Mouse (Mus musculus): ENCODE measurements around the gene Serpina1e. TPM values are rescaled to one million over a fixed set of nuclear protein-coding genes. Genes with fewer than 3 reads are reported as not detected.
"Not testable (repeated sequence)": the region's sequence is repeated elsewhere in the genome, so short reads cannot be mapped to it uniquely, and the experiment has no call there.

Gene Serpina1e
- total RNA-seq, 1 experiment from 2014 or later = not detected

- no peak for ATAC-seq (replicated peaks; ENCODE audit: insufficient number of reproducible peaks, low FRiP score, low TSS enrichment, poor library complexity, severe bottlenecking)
Observed at GRCm38 (mm10) chr12:103969577-103970116, 10.9 kb upstream of the Serpina1e start.

GRCm38 (mm10) chr12:103966761-103967160 lies 8.0 kb upstream of the Serpina1e start:
- no peak for ATAC-seq (replicated peaks; ENCODE audit: insufficient number of reproducible peaks, low FRiP score, low TSS enrichment, poor library complexity, severe bottlenecking)

DNA sequence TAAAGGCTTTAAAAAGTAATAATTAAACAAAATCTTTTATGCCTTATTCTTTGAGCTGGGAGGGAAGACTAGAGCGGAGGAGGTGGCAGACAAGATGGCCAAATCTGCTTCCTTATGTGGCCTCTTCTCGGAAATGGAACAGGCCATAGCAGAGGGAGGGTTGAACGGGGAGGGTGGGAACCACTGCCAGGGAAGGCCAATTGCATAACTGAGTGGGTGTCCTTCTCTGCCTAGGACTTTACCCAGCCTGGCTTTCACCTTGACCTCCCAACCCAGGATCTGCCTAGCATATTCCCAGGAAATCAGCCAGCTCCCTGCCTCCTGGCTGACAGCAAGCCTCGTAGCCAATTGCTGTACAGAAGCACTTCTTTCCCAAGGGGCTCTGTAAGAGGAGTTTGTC lies 4.5 kb upstream of the Serpina1e start:
- ATAC-seq (replicated peaks; ENCODE audit: insufficient number of reproducible peaks, low FRiP score, low TSS enrichment, poor library complexity, severe bottlenecking) = no peak

DNA sequence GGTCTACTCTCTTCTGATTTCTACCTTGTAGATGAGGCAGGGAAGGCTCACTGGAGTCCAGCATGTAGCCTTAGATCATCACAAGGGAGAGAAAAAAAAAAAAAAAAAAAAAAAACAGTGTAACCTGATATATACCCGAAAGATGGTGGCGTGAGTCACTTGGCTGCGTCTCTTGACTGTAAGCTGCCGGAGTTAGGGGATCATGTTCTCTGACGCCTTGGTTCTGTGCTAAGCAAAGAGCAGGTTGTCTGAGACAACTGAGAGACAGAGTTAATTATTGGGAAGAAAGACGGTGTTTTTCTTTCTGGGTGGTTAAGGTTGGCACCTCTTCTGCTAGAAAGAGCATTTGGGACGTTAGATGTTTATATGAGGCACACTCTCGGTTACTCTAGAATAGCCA lies 4.1 kb upstream of the Serpina1e start:
- no peak for ATAC-seq (replicated peaks; ENCODE audit: insufficient number of reproducible peaks, low FRiP score, low TSS enrichment, poor library complexity, severe bottlenecking)

- ATAC-seq (replicated peaks; ENCODE audit: insufficient number of reproducible peaks, low FRiP score, low TSS enrichment, poor library complexity, severe bottlenecking) = no peak
Observed at GRCm38 (mm10) chr12:103962337-103962736, 3.6 kb upstream of the Serpina1e start.

DNA sequence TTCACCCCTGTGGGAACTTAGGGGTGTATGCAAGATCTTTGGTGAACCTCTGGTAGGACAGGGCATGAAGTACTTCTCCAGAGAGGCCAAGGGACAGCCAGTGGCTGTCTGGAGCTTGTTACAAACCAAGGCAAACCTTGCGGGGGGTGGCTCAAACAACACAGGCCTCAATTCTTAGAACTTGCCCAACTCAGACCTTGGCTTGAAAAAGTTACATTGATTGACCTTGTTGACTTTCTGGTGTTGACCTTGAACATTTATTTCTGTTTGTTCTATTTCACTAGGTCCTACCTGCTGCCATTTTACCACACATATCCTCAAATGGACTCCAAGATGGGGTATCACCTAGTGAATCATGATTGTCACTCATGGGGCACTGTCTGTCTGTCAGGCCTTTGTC lies 2.9 kb upstream of the Serpina1e start:
- ATAC-seq (replicated peaks; ENCODE audit: insufficient number of reproducible peaks, low FRiP score, low TSS enrichment, poor library complexity, severe bottlenecking) = no peak

- not testable (repeated sequence) for ATAC-seq (replicated peaks; ENCODE audit: insufficient number of reproducible peaks, low FRiP score, low TSS enrichment, poor library complexity, severe bottlenecking)
Observed at GRCm38 (mm10) chr12:103956555-103956954, 2.2 kb downstream of the Serpina1e start.

DNA sequence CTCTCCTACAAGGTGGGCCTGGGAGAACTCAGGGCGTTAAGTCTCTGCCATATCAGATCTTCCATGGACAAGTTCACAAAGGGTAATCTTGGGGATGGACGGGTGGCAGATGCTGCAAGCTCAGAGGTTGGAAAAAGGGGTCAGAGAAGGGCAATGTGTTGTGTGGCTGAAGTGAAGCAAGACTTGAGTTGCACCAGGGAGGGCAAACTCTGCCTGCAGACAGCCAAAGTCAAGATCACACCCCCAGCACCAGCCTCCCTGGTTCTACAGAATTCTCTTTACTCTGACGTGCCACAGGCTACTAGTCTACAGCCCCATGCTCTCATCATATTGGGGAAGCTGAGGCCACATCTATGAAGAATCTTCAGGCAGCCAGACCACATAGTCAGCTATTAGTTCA lies 5.8 kb downstream of the Serpina1e start:
- ATAC-seq (replicated peaks; ENCODE audit: insufficient number of reproducible peaks, low FRiP score, low TSS enrichment, poor library complexity, severe bottlenecking) = not testable (repeated sequence)

DNA sequence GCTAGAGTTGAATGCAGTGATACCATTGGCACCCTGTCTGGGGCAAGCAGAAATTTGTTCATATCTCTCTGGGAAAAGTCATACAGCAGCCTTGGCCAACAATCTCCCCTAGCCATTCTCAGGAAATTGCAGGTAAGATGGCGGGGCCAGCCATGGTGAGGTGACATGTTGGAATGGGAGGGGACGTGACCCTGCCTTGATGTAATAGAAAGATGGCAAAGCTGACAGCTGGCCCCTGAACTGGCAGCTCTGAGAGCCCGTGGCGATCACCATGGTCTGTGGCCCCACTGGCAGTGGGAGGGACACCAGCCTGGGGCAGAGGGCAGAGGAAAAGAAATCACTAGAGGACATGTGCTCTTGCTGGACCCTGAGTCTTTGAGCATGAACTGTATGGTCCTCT lies 12.5 kb downstream of the Serpina1e start:
- no peak for ATAC-seq (replicated peaks; ENCODE audit: insufficient number of reproducible peaks, low FRiP score, low TSS enrichment, poor library complexity, severe bottlenecking)

GRCm38 (mm10) chr12:103909181-103909580 lies 49.6 kb downstream of the Serpina1e start:
- not testable (repeated sequence) for ATAC-seq (replicated peaks; ENCODE audit: insufficient number of reproducible peaks, low FRiP score, low TSS enrichment, poor library complexity, severe bottlenecking)

GRCm38 (mm10) chr12:103907746-103908145 lies 51.0 kb downstream of the Serpina1e start:
- not testable (repeated sequence) for ATAC-seq (replicated peaks; ENCODE audit: insufficient number of reproducible peaks, low FRiP score, low TSS enrichment, poor library complexity, severe bottlenecking)

- ATAC-seq (replicated peaks; ENCODE audit: insufficient number of reproducible peaks, low FRiP score, low TSS enrichment, poor library complexity, severe bottlenecking) = not testable (repeated sequence)
Observed at GRCm38 (mm10) chr12:103904837-103905340, 53.9 kb downstream of the Serpina1e start, which contains the start of gene Serpina1c. Gene Serpina1c, minus strand, starts transcription at chr12:103904887.

DNA sequence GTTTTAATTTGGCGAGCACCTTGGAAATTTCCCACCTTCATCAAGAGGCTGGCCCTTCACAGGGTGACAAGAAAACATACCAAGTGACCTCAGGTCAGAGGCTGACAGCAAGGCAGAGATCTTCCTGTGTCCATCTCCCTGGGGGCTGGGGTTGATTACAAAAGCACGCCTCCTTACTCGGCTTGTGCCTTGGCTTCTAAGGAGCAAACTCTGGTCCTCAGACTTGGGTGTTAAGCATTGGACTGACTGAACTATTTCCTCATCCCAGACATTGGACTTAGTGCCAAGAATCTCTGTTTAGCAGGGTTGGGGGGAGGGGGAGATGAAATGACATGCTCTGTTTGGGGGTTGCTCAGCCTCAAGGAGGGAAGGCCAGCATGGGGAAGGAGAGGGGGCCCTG lies 56.8 kb downstream of the Serpina1e start:
- ATAC-seq (replicated peaks; ENCODE audit: insufficient number of reproducible peaks, low FRiP score, low TSS enrichment, poor library complexity, severe bottlenecking) = not testable (repeated sequence)

Other genes starting within 250 kb of the Serpina1e start
- not detected in 3 replicates for gene Serpina1d, start 185.4 kb downstream of the Serpina1e start, total RNA-seq (2017)
- not detected in 3 replicates for gene Serpina1b, start 128.6 kb downstream of the Serpina1e start, total RNA-seq (2017)
- gene Serpina1a, start 95.4 kb downstream of the Serpina1e start, total RNA-seq (2017) = not detected in 3 replicates
- gene Serpina1c, start 54.1 kb downstream of the Serpina1e start, total RNA-seq (2017) = not detected in 3 replicates
- 0.48 to 1.6 TPM in 2 of 3 replicates, not detected in the other for gene Serpina11, start 31.0 kb upstream of the Serpina1e start, total RNA-seq (2017)
- not detected in 3 replicates for gene Serpina9, start 54.8 kb upstream of the Serpina1e start, total RNA-seq (2017)
- not detected in 3 replicates for gene Serpina12, start 85.5 kb upstream of the Serpina1e start, total RNA-seq (2017)
- gene Serpina5, start 142.1 kb upstream of the Serpina1e start, total RNA-seq (2017) = not detected in 3 replicates
- not detected in 3 replicates for gene Serpina3a, start 153.7 kb upstream of the Serpina1e start, total RNA-seq (2017)
- 0.19 TPM in 1 of 3 replicates, not detected in the others for gene Serpina3b, start 169.0 kb upstream of the Serpina1e start, total RNA-seq (2017)
- gene Serpina3c, start 194.9 kb upstream of the Serpina1e start, total RNA-seq (2017) = not detected in 3 replicates